Mouse (Mus musculus): ENCODE results near the gene Rbbp8nl.

DNA sequence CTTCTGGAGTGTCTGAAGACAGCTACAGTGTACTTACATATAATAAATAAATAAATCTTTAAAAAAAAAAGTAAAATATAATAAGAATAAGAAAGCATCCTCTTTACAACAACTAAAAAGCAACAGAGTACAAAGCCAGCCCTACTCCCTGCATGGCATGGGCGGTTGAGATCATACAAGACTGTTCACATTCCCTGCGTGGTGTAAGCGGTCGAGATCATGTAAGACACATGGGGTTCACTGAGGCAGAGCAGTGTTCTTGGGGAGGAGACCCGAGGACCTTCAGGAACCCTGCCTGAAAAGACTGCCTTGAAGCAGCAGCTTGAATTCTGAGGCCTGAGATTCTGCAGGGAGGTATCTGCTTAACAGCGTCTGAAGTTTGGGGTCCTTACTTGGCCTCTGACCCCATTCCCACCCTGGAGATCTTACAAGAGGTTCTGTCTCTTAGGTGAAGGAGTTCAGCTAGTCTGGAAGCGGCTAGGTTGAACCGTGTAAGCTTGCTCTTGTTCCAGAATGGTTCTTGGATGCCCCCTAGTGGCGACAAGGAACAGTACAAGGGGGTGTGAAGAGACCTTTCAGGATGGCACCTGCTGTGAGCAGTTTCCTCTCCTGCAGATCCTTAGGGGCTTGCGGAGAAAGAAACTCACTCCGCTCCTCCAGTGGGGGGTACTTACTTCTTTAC lies 38.6 kb downstream of the Rbbp8nl start:
- TF ChIP-seq CTCF (conservative IDR thresholded peaks at IDR 0.05; ENCODE audit: low read length) (peak; percentile 95), POU5F1 (IDR thresholded peaks at IDR 0.05; ENCODE audit: borderline replicate concordance, low read length) (no peak), NANOG (IDR thresholded peaks at IDR 0.05; ENCODE audit: borderline replicate concordance, low read length) (no peak)

Data from E14TG2a.4 (cell line).